Mouse (Mus musculus) liver, postnatal 0 days (tissue): ENCODE results near the gene Scarf1.

Source experiments
- CTCF ChIP-seq: sonication (generic); IDR thresholded peaks from 2 replicates; pipeline ENCODE4 v1.5.1; 2016; ENCODE audit warnings: antibody characterized with exemption, low read depth
- EP300 ChIP-seq: IDR thresholded peaks from 2 replicates; pipeline ENCODE4 v1.6.1; 2016; ENCODE audit warnings: antibody characterized with exemption, low read depth, mild to moderate bottlenecking

GRCm38 (mm10) chr11:75570375-75571125, 57.2 kb downstream of the Scarf1 start:
- no peak for TF ChIP-seq CTCF
- no peak for TF ChIP-seq EP300
